Mouse (Mus musculus) megakaryocyte, embryonic 14.5 days (primary cell): ENCODE data around the gene Tbck.

ENCODE experiments used
- FLI1 ChIP-seq: IDR thresholded peaks from 2 replicates; pipeline ENCODE4 v1.6.1; 2012; ENCODE audit warnings: low read length, inconsistent platforms, mixed read lengths
- GATA1 ChIP-seq: IDR thresholded peaks from 3 replicates; pipeline ENCODE4 v1.6.1; 2012; ENCODE audit warnings: mixed read lengths, low read length, inconsistent platforms, borderline replicate concordance

GRCm38 (mm10) chr3:132842676-132843075 is 158.7 kb downstream of the Tbck start:
- no peak for TF ChIP-seq GATA1
- no peak for TF ChIP-seq FLI1
